Mouse (Mus musculus): ENCODE results near the gene Gstt2. TPM values are rescaled to one million over a fixed set of nuclear protein-coding genes. Genes with fewer than 3 reads are reported as not detected.
"Not testable (repeated sequence)": the region's sequence is repeated elsewhere in the genome, so short reads cannot be mapped to it uniquely, and the experiment has no call there.

Gstt2 gene
- polyA plus RNA-seq, 1 experiment from 2014 or later: 11.3 TPM

DNA sequence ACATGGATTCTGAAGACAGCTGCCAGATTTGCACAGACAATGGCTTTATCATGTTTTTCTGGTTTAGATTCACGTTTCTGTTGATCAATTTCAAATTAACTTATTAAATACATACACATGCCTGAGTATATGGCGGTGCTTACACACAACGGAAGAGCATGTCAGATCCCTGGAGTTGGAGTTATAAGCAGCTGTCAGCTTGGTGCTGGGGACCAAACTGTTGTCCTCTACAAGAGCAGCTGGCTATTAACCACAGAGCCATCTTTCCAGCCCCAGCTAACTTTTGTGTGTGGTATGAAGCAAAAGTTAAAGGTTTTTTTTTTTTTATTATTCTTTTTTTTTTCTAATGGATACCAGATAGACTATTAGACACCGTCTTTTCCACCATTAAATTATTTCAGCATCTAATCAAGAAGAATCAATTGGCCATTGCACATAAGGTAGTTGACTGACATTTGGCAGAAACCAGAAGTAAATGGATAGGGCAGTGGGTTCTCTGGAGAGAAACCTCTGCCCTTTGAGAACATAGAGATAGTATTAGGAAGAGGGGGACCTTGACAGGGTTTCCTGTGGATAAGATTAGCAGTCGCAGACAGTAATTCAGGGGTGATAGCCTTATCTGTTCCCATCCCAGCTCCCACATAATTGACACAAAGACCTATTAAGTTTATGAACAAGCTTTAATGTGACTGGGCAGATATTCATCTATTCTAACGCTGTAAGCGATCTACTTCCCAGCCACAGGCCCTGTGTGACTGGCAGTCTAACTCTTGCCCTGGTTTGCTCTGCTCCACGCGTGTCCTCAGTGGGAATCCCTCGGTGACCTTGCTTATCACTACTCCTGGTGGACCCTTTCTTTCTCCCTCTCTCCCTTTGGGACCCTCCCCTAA lies 35.0 kb upstream of the Gstt2 start:
- Histone ChIP-seq H3K9me3 (no peaks in the 10 kb centered on the region), H3K4me3 (peak overlapping the region; percentile 36), H3K4me1 (peaks cover 9% of the 10 kb centered on the region), H3K9ac (no peak overlapping the region), H3K36me3 (no peaks in the 10 kb centered on the region), H3K27ac (peak overlapping the region; percentile 6; the same call in 1 of the 2 replicates), H3K4me2 (peak overlapping the region; percentile 57), H3K27me3 (no peaks in the 10 kb centered on the region)
- 38% methylated on average over 10 of the region's 10 CpGs for WGBS
- no peak for ATAC-seq (ENCODE audit: insufficient number of reproducible peaks, low FRiP score, low TSS enrichment, low read depth)

DNA sequence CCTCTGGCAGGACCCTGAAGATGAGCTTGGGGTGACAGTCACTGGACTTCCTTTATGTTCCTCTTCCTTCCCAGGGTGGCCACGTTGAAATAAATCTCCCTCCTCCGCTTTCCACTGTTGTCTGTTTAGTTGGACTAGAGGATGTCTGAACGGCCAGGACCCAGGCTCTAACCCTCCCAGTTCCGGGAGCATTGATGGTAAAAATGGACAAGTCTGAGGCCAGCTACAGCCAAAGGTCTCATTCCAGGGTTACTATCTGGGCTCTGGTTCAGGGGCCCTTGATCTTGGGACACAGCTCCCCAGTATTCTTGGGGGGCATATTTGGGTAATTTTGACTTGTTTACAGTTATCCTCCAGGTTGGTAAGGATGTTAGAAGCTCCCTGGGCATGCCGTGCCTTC lies 24.4 kb upstream of the Gstt2 start:
- Histone ChIP-seq H3K9me3 (no peaks in the 10 kb centered on the region), H3K27me3 (no peaks in the 10 kb centered on the region), H3K4me1 (peaks cover 27% of the 10 kb centered on the region), H3K27ac (no peak overlapping the region), H3K9ac (no peak overlapping the region), H3K4me2 (no peak overlapping the region), H3K4me3 (no peak overlapping the region), H3K36me3 (peaks cover 15% of the 10 kb centered on the region)
- 85% methylated on average over 5 of the region's 5 CpGs for WGBS
- ATAC-seq (ENCODE audit: insufficient number of reproducible peaks, low FRiP score, low TSS enrichment, low read depth): no peak

GRCm38 (mm10) chr10:75860746-75861145 lies 23.5 kb upstream of the Gstt2 start:
- ATAC-seq (ENCODE audit: insufficient number of reproducible peaks, low FRiP score, low TSS enrichment, low read depth): no peak
- WGBS: 31% methylated on average over 7 of the region's 7 CpGs
- Histone ChIP-seq H3K4me2 (peak overlapping the region; percentile 65; the same call in 1 of the 2 replicates), H3K9me3 (no peaks in the 10 kb centered on the region), H3K27ac (peak overlapping the region; percentile 95), H3K4me3 (peak overlapping the region; percentile 75; the same call in 1 of the 2 replicates), H3K4me1 (peaks cover 27% of the 10 kb centered on the region), H3K36me3 (peaks cover 15% of the 10 kb centered on the region), H3K27me3 (no peaks in the 10 kb centered on the region), H3K9ac (no peak overlapping the region)

DNA sequence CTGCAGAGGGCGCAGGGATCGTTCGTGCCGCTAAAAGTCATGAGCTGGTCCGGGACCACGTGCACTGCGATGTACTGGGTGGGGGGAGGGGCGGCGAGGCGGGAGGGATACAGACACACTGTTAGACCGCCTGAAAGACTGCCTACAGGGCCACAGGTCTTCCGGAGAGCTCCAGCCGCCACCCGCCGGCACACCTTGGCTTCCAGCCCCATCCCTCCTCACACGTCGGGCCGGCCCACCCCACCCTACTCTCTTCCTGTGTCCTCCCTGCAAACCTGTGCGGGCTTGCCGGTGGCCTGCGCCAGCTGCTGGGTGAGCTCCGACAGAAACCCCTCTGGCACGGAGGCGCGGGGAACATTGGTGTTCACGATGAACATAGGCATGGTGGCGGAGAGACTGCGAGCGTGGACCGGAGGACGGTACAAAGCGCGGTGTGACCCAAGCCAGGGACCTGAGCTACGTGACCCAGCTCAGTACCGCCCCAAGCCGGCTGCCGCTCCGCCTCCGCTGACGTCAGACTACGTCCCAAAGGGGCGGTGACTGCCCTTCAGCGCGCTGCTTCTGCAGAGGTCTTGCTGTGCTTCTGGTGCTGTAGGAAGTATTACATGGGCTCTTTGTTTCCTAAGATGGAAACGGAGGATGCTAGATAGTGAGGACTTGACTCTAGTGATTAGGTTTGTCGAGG lies 22.7 kb upstream of the Gstt2 start, which contains the start of gene Mif:
Gene Mif, minus strand, starts transcription at position 455 of the 685 bp plus-strand sequence.
- not testable (repeated sequence) for H3K9me3 ChIP-seq, H3K27me3 ChIP-seq
- peak within 1 kb of the TSS; percentile 65 for H3K4me2 ChIP-seq
- H3K36me3 ChIP-seq: peaks cover 15% of the 10 kb centered on the region
- ATAC-seq (ENCODE audit: insufficient number of reproducible peaks, low FRiP score, low TSS enrichment, low read depth): peak; percentile 93
- H3K9ac ChIP-seq: peak within 1 kb of the TSS; percentile 72
- under 1% methylated on average over 46 of the region's 46 CpGs for WGBS
- H3K27ac ChIP-seq: peak within 1 kb of the TSS; percentile 95
- H3K4me1 ChIP-seq: peaks cover 27% of the 10 kb centered on the region
- peak within 1 kb of the TSS; percentile 75 for H3K4me3 ChIP-seq

GRCm38 (mm10) chr10:75859107-75859746 lies 22.0 kb upstream of the Gstt2 start:
- Histone ChIP-seq H3K9me3 (no peaks in the 10 kb centered on the region), H3K4me3 (peak overlapping the region; percentile 75), H3K9ac (peak overlapping the region; percentile 72; the same call in 1 of the 2 replicates), H3K4me2 (peak overlapping the region; percentile 65), H3K36me3 (peaks cover 15% of the 10 kb centered on the region), H3K27me3 (no peaks in the 10 kb centered on the region), H3K4me1 (peaks cover 27% of the 10 kb centered on the region), H3K27ac (peak overlapping the region; percentile 95)
- WGBS: 2% methylated on average over 27 of the region's 27 CpGs
- ATAC-seq (ENCODE audit: insufficient number of reproducible peaks, low FRiP score, low TSS enrichment, low read depth): peak; percentile 68

DNA sequence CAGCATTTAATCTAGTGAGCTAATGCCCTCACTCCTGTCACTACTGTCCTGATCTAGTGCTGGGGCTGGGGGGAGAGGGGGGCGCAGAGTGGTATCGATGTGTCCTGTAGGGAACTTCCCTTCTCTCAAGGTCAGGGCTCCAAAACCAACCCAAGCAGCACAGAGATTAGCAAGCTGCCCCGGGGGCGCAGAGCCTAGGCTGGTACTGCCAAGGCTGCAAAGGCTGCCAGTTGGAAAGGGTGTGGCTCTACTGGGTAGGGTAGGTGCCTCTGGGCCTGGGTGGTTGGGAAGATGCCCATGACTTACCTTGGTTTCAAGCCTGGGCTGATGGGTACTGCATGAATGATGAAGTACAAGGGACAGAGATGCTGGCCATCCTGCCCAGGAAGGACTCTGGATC lies 20.4 kb upstream of the Gstt2 start:
- Histone ChIP-seq H3K9ac (no peak overlapping the region), H3K4me1 (peaks cover 27% of the 10 kb centered on the region), H3K36me3 (peaks cover 15% of the 10 kb centered on the region), H3K4me3 (no peak overlapping the region), H3K27ac (no peak overlapping the region), H3K9me3 (no peaks in the 10 kb centered on the region), H3K27me3 (no peaks in the 10 kb centered on the region), H3K4me2 (no peak overlapping the region)
- WGBS: 90% methylated on average over 4 of the region's 4 CpGs
- no peak for ATAC-seq (ENCODE audit: insufficient number of reproducible peaks, low FRiP score, low TSS enrichment, low read depth)

- no peak for ATAC-seq (ENCODE audit: insufficient number of reproducible peaks, low FRiP score, low TSS enrichment, low read depth)
- peaks cover 15% of the 10 kb centered on the region for H3K36me3 ChIP-seq
- no peak overlapping the region for H3K27ac ChIP-seq
- no peak overlapping the region for H3K9ac ChIP-seq
- no peaks in the 10 kb centered on the region for H3K9me3 ChIP-seq
- H3K4me2 ChIP-seq: no peak overlapping the region
- 75% methylated on average over 3 of the region's 3 CpGs for WGBS
- H3K4me1 ChIP-seq: peaks cover 27% of the 10 kb centered on the region
- no peaks in the 10 kb centered on the region for H3K27me3 ChIP-seq
- H3K4me3 ChIP-seq: no peak overlapping the region
Measured at GRCm38 (mm10) chr10:75856976-75857375, 19.8 kb upstream of the Gstt2 start.

DNA sequence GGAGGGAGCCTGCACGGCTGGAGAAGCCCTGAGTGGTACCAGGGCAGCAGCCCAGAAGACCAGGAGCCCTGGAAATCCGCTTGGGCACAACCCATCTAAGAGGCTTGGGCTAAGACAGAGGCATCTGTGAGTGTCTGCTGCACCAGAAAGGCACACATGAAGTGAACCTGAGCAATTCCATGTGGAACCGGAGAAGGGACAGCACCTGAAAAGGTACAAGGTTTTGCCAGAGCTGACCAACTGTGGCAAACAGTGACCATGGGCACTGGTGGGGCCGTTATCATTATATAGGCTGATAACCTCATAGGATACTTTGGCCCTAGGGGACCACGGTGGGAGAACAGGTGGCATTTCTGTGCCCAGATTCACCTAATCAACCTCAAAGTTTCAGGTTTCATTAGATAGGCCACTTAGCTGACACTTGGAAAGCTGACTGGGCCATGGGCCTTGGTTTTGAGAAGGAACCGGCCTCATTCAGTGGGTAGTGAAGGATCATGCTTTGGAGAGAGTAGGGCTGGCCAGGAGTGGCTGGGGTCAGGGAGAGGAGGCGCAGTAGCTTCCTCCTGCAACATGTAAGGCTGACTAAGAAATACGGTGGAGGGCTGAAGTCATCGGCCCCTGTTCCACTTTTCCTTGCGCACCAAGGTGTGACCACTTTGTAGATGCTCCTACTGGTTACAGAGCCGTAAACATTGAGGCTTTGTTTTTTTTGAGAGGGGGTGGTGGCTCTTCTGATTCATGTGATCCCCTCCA lies 19.1 kb upstream of the Gstt2 start:
- 75% methylated on average over 11 of the region's 11 CpGs for WGBS
- Histone ChIP-seq H3K27me3 (no peaks in the 10 kb centered on the region), H3K36me3 (peaks cover 15% of the 10 kb centered on the region), H3K27ac (no peak overlapping the region), H3K4me1 (peaks cover 33% of the 10 kb centered on the region), H3K9ac (no peak overlapping the region), H3K9me3 (no peaks in the 10 kb centered on the region), H3K4me2 (no peak overlapping the region), H3K4me3 (no peak overlapping the region)
- no peak for ATAC-seq (ENCODE audit: insufficient number of reproducible peaks, low FRiP score, low TSS enrichment, low read depth)

GRCm38 (mm10) chr10:75855416-75855981 lies 18.3 kb upstream of the Gstt2 start:
- Histone ChIP-seq H3K9ac (no peak overlapping the region), H3K9me3 (no peaks in the 10 kb centered on the region), H3K4me1 (peaks cover 34% of the 10 kb centered on the region), H3K4me2 (no peak overlapping the region), H3K27me3 (no peaks in the 10 kb centered on the region), H3K36me3 (peaks cover 15% of the 10 kb centered on the region), H3K27ac (no peak overlapping the region), H3K4me3 (no peak overlapping the region)
- WGBS: 89% methylated on average over 15 of the region's 15 CpGs
- no peak for ATAC-seq (ENCODE audit: insufficient number of reproducible peaks, low FRiP score, low TSS enrichment, low read depth)

DNA sequence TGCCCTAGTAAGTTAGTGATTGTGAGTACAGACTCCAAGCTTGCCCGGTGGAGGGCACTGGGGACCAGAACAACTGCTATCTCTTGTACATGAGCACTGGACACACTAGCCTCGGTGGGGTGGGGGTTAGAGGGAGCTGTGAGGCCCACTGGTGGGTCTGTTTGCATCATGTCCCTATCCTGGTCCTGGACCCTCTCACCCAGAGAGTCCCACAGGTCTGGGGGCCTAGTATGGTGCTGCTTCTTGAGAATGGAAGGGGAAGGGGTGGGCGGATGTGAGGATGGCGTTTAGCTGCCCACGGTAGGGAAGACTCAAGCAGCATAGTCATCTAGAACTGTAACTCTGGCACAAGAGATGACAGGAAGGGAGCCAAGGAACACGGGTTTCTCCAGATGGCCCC lies 17.6 kb upstream of the Gstt2 start:
- 79% methylated on average over 6 of the region's 6 CpGs for WGBS

GRCm38 (mm10) chr10:75854096-75854495 lies 16.9 kb upstream of the Gstt2 start:
- no peaks in the 10 kb centered on the region for H3K27me3 ChIP-seq
- no peaks in the 10 kb centered on the region for H3K9me3 ChIP-seq
- H3K4me2 ChIP-seq: no peak overlapping the region
- no peak overlapping the region for H3K27ac ChIP-seq
- H3K9ac ChIP-seq: no peak overlapping the region
- no peak for ATAC-seq (ENCODE audit: insufficient number of reproducible peaks, low FRiP score, low TSS enrichment, low read depth)
- H3K4me3 ChIP-seq: no peak overlapping the region
- peaks cover 30% of the 10 kb centered on the region for H3K4me1 ChIP-seq
- 55% methylated on average over 5 of the region's 5 CpGs for WGBS
- peaks cover 15% of the 10 kb centered on the region for H3K36me3 ChIP-seq

More for the DNA sequence above, 17.6 kb upstream of the Gstt2 start:
- no peak for ATAC-seq (ENCODE audit: insufficient number of reproducible peaks, low FRiP score, low TSS enrichment, low read depth)
- H3K9ac ChIP-seq: no peak overlapping the region
- no peak overlapping the region for H3K27ac ChIP-seq
- H3K4me1 ChIP-seq: peaks cover 31% of the 10 kb centered on the region
- H3K9me3 ChIP-seq: no peaks in the 10 kb centered on the region
- H3K4me2 ChIP-seq: no peak overlapping the region
- H3K36me3 ChIP-seq: peaks cover 15% of the 10 kb centered on the region
- H3K4me3 ChIP-seq: no peak overlapping the region
- no peaks in the 10 kb centered on the region for H3K27me3 ChIP-seq

Measured in limb, embryonic 15.5 days (tissue).